Mouse (Mus musculus) megakaryocyte-erythroid progenitor cell, adult 5 weeks (primary cell): ENCODE measurements around the gene Trim34a. TPM values are rescaled to one million over a fixed set of nuclear protein-coding genes. Genes with fewer than 3 reads are reported as not detected.

Experiments used
- polyA plus RNA-seq: library from polyadenylated mRNA; stranded (reverse); fragments of >175 nt; gene quantifications from 2 replicates; pipeline ENCODE4 v1.2.3, GENCODE M21; 2012

Trim34a gene
- polyA plus RNA-seq = 0.38 and 0.74 TPM in 2 replicates

GRCm38 (mm10) chr7:104244287-104245181, at the start of gene Trim34a:
Gene Trim34a (plus strand): TSS chr7:104244457.

DNA sequence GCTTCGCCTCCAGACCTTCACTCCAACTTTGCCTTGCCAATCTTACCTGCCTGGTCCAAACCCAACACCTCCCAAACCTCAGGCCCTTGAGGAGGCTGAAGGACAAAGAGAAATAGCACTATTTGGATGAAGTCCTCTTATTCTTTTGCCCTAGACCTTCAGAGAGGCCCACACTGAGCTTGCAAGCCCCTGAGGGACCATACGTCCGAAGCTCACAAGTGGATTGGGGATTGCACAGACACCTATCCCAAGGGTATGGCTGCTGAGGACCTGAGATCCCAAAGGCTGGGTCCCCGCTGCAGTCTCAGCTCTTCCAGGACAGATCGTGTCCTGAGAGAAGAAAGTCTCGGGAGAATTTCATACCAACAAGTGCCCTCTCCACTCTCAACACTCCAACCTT, 48.4 kb upstream of the Trim34a start, which contains the start of gene Olfr649:
Gene Olfr649 (minus strand): TSS at position 101 of the 400 bp plus-strand sequence.

GRCm38 (mm10) chr7:104218701-104219569, 25.3 kb upstream of the Trim34a start, which contains the start of gene Trim6:
Gene Trim6 (plus strand): TSS chr7:104218793.

GRCm38 (mm10) chr7:104287576-104288443, 43.6 kb downstream of the Trim34a start, which contains the start of gene Trim5:
Gene Trim5 (minus strand): TSS chr7:104288094.

Other genes starting within 250 kb of the Trim34a start
- gene Olfr638, start 245.7 kb upstream of the Trim34a start, polyA plus RNA-seq = not detected in 2 replicates
- gene Olfr639, start 227.2 kb upstream of the Trim34a start, polyA plus RNA-seq = 0.01 TPM in 1 of 2 replicates, not detected in the other
- gene Olfr640, start 218.9 kb upstream of the Trim34a start, polyA plus RNA-seq = not detected in 2 replicates
- gene Olfr641, start 209.0 kb upstream of the Trim34a start, polyA plus RNA-seq = not detected in 2 replicates
- not detected in 2 replicates for gene Olfr642, start 191.8 kb upstream of the Trim34a start, polyA plus RNA-seq
- not detected in 2 replicates for gene 4930516K23Rik, start 183.0 kb upstream of the Trim34a start, polyA plus RNA-seq
- not detected in 2 replicates for gene Olfr644, start 172.6 kb upstream of the Trim34a start, polyA plus RNA-seq
- gene Olfr645, start 159.0 kb upstream of the Trim34a start, polyA plus RNA-seq = not detected in 2 replicates
- gene Olfr646, start 139.6 kb upstream of the Trim34a start, polyA plus RNA-seq = 0.02 TPM in 1 of 2 replicates, not detected in the other
- 0.03 TPM in 1 of 2 replicates, not detected in the other for gene Ubqln5, start 114.6 kb upstream of the Trim34a start, polyA plus RNA-seq
- not detected in 2 replicates for gene Olfr643, start 107.1 kb upstream of the Trim34a start, polyA plus RNA-seq
- gene Ubqln3, start 101.2 kb upstream of the Trim34a start, polyA plus RNA-seq = not detected in 2 replicates
- gene Ubqlnl, start 93.9 kb upstream of the Trim34a start, polyA plus RNA-seq = not detected in 2 replicates
- not detected in 2 replicates for gene Olfm5, start 79.6 kb upstream of the Trim34a start, polyA plus RNA-seq
- not detected in 2 replicates for gene Olfr648, start 61.1 kb upstream of the Trim34a start, polyA plus RNA-seq
- not detected in 2 replicates for gene Olfr649, start 48.5 kb upstream of the Trim34a start, polyA plus RNA-seq
- 0.40 and 1.2 TPM in 2 replicates for gene Trim6, start 25.7 kb upstream of the Trim34a start, polyA plus RNA-seq
- 0.14 and 0.16 TPM in 2 replicates for gene Trim5, start 43.6 kb downstream of the Trim34a start, polyA plus RNA-seq
- gene Trim12a, start 71.0 kb downstream of the Trim34a start, polyA plus RNA-seq = 2.4 and 3.0 TPM in 2 replicates
- not detected in 2 replicates for gene Trim34b, start 85.0 kb downstream of the Trim34a start, polyA plus RNA-seq
- gene Trim12c, start 108.9 kb downstream of the Trim34a start, polyA plus RNA-seq = 0.45 and 0.74 TPM in 2 replicates
- 0.12 TPM in 1 of 2 replicates, not detected in the other for gene Trim30b, start 125.4 kb downstream of the Trim34a start, polyA plus RNA-seq
- not detected in 2 replicates for gene Trim30c, start 156.4 kb downstream of the Trim34a start, polyA plus RNA-seq
- 1.5 and 5.2 TPM in 2 replicates for gene Trim30a, start 220.7 kb downstream of the Trim34a start, polyA plus RNA-seq